Mouse (Mus musculus) heart, embryonic 10.5 days (tissue): ENCODE data around the gene Spi1. TPM values are rescaled to one million over a fixed set of nuclear protein-coding genes. Genes with fewer than 3 reads are reported as not detected.

ENCODE experiments used
- DNase-seq: peaks from one replicate; pipeline ENCODE4 v3.0.0-alpha.2; 2017; ENCODE audit warnings: low spot score
- H3K27ac ChIP-seq: fragments of 300-500 bp; sonication (generic); 2 replicates; pipeline ENCODE4 v1.5.1; 2016; ENCODE audit warnings: mild to moderate bottlenecking
- H3K27me3 ChIP-seq: fragments of 300-500 bp; sonication (generic); 2 replicates; pipeline ENCODE4 v1.6.1; 2016; ENCODE audit warnings: mild to moderate bottlenecking; ENCODE audit not compliant: poor library complexity, insufficient read depth, severe bottlenecking
- H3K36me3 ChIP-seq: fragments of 300-500 bp; sonication (generic); 2 replicates; pipeline ENCODE4 v1.6.1; 2016; ENCODE audit warnings: mild to moderate bottlenecking, moderate library complexity
- H3K4me1 ChIP-seq: fragments of 300-500 bp; sonication (generic); 2 replicates; pipeline ENCODE4 v1.6.1; 2016; ENCODE audit warnings: mild to moderate bottlenecking
- H3K4me3 ChIP-seq: fragments of 300-500 bp; sonication (generic); 2 replicates; pipeline ENCODE4 v1.5.1; 2016; ENCODE audit warnings: mild to moderate bottlenecking, moderate library complexity
- H3K9me3 ChIP-seq: fragments of 300-500 bp; sonication (generic); 2 replicates; pipeline ENCODE4 v1.6.1; 2016; ENCODE audit warnings: mild to moderate bottlenecking, moderate library complexity
- WGBS: fragments of 180-500 bp; shearing (Covaris S2); methylation state at CpG from one replicate; pipeline ENCODE4 v1.1.7; 2016; 5-methylcytosine and 5-hydroxymethylcytosine counted together
- polyA plus RNA-seq: library from polyadenylated mRNA; unstranded; fragments of >200 nt; fragmentation: Nextera tagmentation; extraction: Ambion mirVana; gene quantifications from 2 replicates; pipeline ENCODE4 v1.2.1, GENCODE M21; 2016

The Spi1 gene
- polyA plus RNA-seq, 1 experiment from 2014 or later, result 4.1 TPM

- Histone ChIP-seq H3K4me3 (peak overlapping the region; percentile 70), H3K36me3 (peaks cover 76% of the 10 kb centered on the region), H3K27ac (peak overlapping the region; percentile 19; the same call in 1 of the 2 replicates), H3K9me3 (no peaks in the 10 kb centered on the region), H3K4me1 (peaks cover 64% of the 10 kb centered on the region), H3K27me3 (no peaks in the 10 kb centered on the region)
- 52% methylated on average over 8 of the region's 8 CpGs for WGBS
- DNase-seq, result no peak
These were observed 39.3 kb downstream of the Spi1 start for GRCm38 (mm10) chr2:91121497-91121896.

GRCm38 (mm10) chr2:91123521-91123920, 41.3 kb downstream of the Spi1 start:
- WGBS, result 71% methylated on average over 6 of the region's 6 CpGs
- Histone ChIP-seq H3K9me3 (no peaks in the 10 kb centered on the region), H3K4me1 (peaks cover 55% of the 10 kb centered on the region), H3K27me3 (no peaks in the 10 kb centered on the region), H3K4me3 (0 out of 2 replicates have a peak overlapping the region, but pooled peaks have one; percentile 20), H3K36me3 (peaks cover 96% of the 10 kb centered on the region), H3K27ac (no peak overlapping the region)
- no peak for DNase-seq

- H3K9me3 ChIP-seq, result no peaks in the 10 kb centered on the region
- H3K36me3 ChIP-seq, result peaks cover 100% of the 10 kb centered on the region
- WGBS, result 80% methylated on average over 10 of the region's 10 CpGs
- H3K4me1 ChIP-seq, result peaks cover 47% of the 10 kb centered on the region
- H3K27me3 ChIP-seq, result no peaks in the 10 kb centered on the region
- H3K4me3 ChIP-seq, result no peak overlapping the region
- H3K27ac ChIP-seq, result no peak overlapping the region
- no peak for DNase-seq
These were observed 42.9 kb downstream of the Spi1 start for GRCm38 (mm10) chr2:91125101-91125500.

GRCm38 (mm10) chr2:91128761-91129160, 46.6 kb downstream of the Spi1 start:
- H3K27ac ChIP-seq, result no peak overlapping the region
- H3K4me3 ChIP-seq, result no peak overlapping the region
- DNase-seq, result no peak
- WGBS, result 74% methylated on average over 5 of the region's 5 CpGs
- peaks cover 24% of the 10 kb centered on the region for H3K4me1 ChIP-seq
- peaks cover 100% of the 10 kb centered on the region for H3K36me3 ChIP-seq
- no peaks in the 10 kb centered on the region for H3K27me3 ChIP-seq
- H3K9me3 ChIP-seq, result no peaks in the 10 kb centered on the region

GRCm38 (mm10) chr2:91130126-91130525, 47.9 kb downstream of the Spi1 start:
- Histone ChIP-seq H3K36me3 (peaks cover 100% of the 10 kb centered on the region), H3K27ac (no peak overlapping the region), H3K9me3 (no peaks in the 10 kb centered on the region), H3K27me3 (no peaks in the 10 kb centered on the region), H3K4me1 (peaks cover 14% of the 10 kb centered on the region), H3K4me3 (no peak overlapping the region)
- no peak for DNase-seq
- WGBS, result 87% methylated on average over 6 of the region's 6 CpGs

GRCm38 (mm10) chr2:91131251-91131650, 49.1 kb downstream of the Spi1 start:
- WGBS, result 89% methylated on average over 15 of the region's 15 CpGs
- Histone ChIP-seq H3K4me3 (no peak overlapping the region), H3K27me3 (no peaks in the 10 kb centered on the region), H3K9me3 (no peaks in the 10 kb centered on the region), H3K36me3 (peaks cover 100% of the 10 kb centered on the region), H3K4me1 (peaks cover 7% of the 10 kb centered on the region), H3K27ac (no peak overlapping the region)
- no peak for DNase-seq

GRCm38 (mm10) chr2:91132035-91132434, 49.8 kb downstream of the Spi1 start:
- H3K27ac ChIP-seq, result 0 out of 2 replicates have a peak overlapping the region, but pooled peaks have one; percentile 5
- peaks cover 100% of the 10 kb centered on the region for H3K36me3 ChIP-seq
- DNase-seq, result no peak
- H3K4me3 ChIP-seq, result no peak overlapping the region
- H3K4me1 ChIP-seq, result peaks cover 7% of the 10 kb centered on the region
- H3K9me3 ChIP-seq, result no peaks in the 10 kb centered on the region
- WGBS, result 57% methylated on average over 3 of the region's 3 CpGs
- no peaks in the 10 kb centered on the region for H3K27me3 ChIP-seq

- DNase-seq, result no peak
- no peaks in the 10 kb centered on the region for H3K9me3 ChIP-seq
- WGBS, result 76% methylated on average over 11 of the region's 11 CpGs
- no peak overlapping the region for H3K4me3 ChIP-seq
- peaks cover 18% of the 10 kb centered on the region for H3K4me1 ChIP-seq
- peaks cover 69% of the 10 kb centered on the region for H3K36me3 ChIP-seq
- no peaks in the 10 kb centered on the region for H3K27me3 ChIP-seq
- H3K27ac ChIP-seq, result no peak overlapping the region
These were observed 54.6 kb downstream of the Spi1 start for GRCm38 (mm10) chr2:91136513-91137412.

- Histone ChIP-seq H3K4me3 (no peak overlapping the region), H3K36me3 (peaks cover 64% of the 10 kb centered on the region), H3K4me1 (peaks cover 16% of the 10 kb centered on the region), H3K27ac (no peak overlapping the region), H3K27me3 (no peaks in the 10 kb centered on the region), H3K9me3 (no peaks in the 10 kb centered on the region)
- DNase-seq, result no peak
- WGBS, result 74% methylated on average over 6 of the region's 6 CpGs
These were observed 55.3 kb downstream of the Spi1 start for GRCm38 (mm10) chr2:91137481-91137880.

- Histone ChIP-seq H3K36me3 (peaks cover 49% of the 10 kb centered on the region), H3K4me3 (no peak overlapping the region), H3K27me3 (no peaks in the 10 kb centered on the region), H3K4me1 (0 out of 2 replicates have a peak, but pooled peaks cover 12% of the 10 kb centered on the region), H3K27ac (0 out of 2 replicates have a peak overlapping the region, but pooled peaks have one; percentile 12), H3K9me3 (no peaks in the 10 kb centered on the region)
- DNase-seq, result no peak
- 61% methylated on average over 5 of the region's 5 CpGs for WGBS
These were observed 57.1 kb downstream of the Spi1 start for GRCm38 (mm10) chr2:91139311-91139710.

- H3K36me3 ChIP-seq, result peaks cover 45% of the 10 kb centered on the region
- no peak overlapping the region for H3K27ac ChIP-seq
These were observed 57.6 kb downstream of the Spi1 start for GRCm38 (mm10) chr2:91139764-91140163.

GRCm38 (mm10) chr2:91142920-91143319, 60.7 kb downstream of the Spi1 start:
- DNase-seq, result no peak
- H3K36me3 ChIP-seq, result peaks cover 19% of the 10 kb centered on the region; the same call in 1 of the 2 replicates
- no peak overlapping the region for H3K4me3 ChIP-seq
- no peak overlapping the region for H3K27ac ChIP-seq
- H3K4me1 ChIP-seq, result 0 out of 2 replicates have a peak, but pooled peaks cover 12% of the 10 kb centered on the region
- no peaks in the 10 kb centered on the region for H3K27me3 ChIP-seq
- 83% methylated on average over 6 of the region's 6 CpGs for WGBS
- no peaks in the 10 kb centered on the region for H3K9me3 ChIP-seq

More at GRCm38 (mm10) chr2:91139764-91140163, 57.6 kb downstream of the Spi1 start:
- no peak for DNase-seq
- Histone ChIP-seq H3K9me3 (no peaks in the 10 kb centered on the region), H3K4me1 (0 out of 2 replicates have a peak, but pooled peaks cover 12% of the 10 kb centered on the region), H3K27me3 (no peaks in the 10 kb centered on the region), H3K4me3 (no peak overlapping the region)
- 79% methylated on average over 8 of the region's 8 CpGs for WGBS

- Histone ChIP-seq H3K36me3 (peaks cover 14% of the 10 kb centered on the region; the same call in 1 of the 2 replicates), H3K4me3 (no peak overlapping the region), H3K9me3 (no peaks in the 10 kb centered on the region), H3K27ac (no peak overlapping the region), H3K4me1 (0 out of 2 replicates have a peak, but pooled peaks cover 12% of the 10 kb centered on the region), H3K27me3 (no peaks in the 10 kb centered on the region)
- 92% methylated on average over 11 of the region's 11 CpGs for WGBS
- DNase-seq, result no peak
These were observed 61.2 kb downstream of the Spi1 start for GRCm38 (mm10) chr2:91143401-91143800.
